Mouse (Mus musculus) heart, postnatal 0 days (tissue): ENCODE data around the gene Reep3. TPM values are rescaled to one million over a fixed set of nuclear protein-coding genes. Genes with fewer than 3 reads are reported as not detected.

Experiments used
- ATAC-seq: fragments of 200-750 bp; cut with Nextera tagmentation; 2 replicates; pipeline ENCODE4 v1.8.0; 2017; ENCODE audit warnings: low read depth, moderate number of reproducible peaks, moderate library complexity; ENCODE audit not compliant: insufficient read depth
- DNase-seq: peaks from one replicate; pipeline ENCODE4 v3.0.0-alpha.2; 2016; ENCODE audit warnings: low spot score
- H3K27ac ChIP-seq: fragments of 300-500 bp; sonication (generic); 2 replicates; pipeline ENCODE4 v1.5.1; 2014; ENCODE audit warnings: low read depth, mild to moderate bottlenecking
- H3K27me3 ChIP-seq: fragments of 300-500 bp; sonication (generic); 2 replicates; pipeline ENCODE4 v1.6.1; 2014; ENCODE audit warnings: low read length, mixed read lengths; ENCODE audit not compliant: control insufficient read depth, insufficient read depth
- H3K36me3 ChIP-seq: fragments of 300-500 bp; sonication (generic); replicated peaks from 2 replicates; pipeline ENCODE4 v1.6.1; 2014; ENCODE audit warnings: low read length, mixed read lengths; ENCODE audit not compliant: control insufficient read depth, insufficient read depth
- H3K4me1 ChIP-seq: fragments of 300-500 bp; sonication (generic); 2 replicates; pipeline ENCODE4 v1.6.1; 2014; ENCODE audit warnings: antibody characterized with exemption; ENCODE audit not compliant: control insufficient read depth, insufficient read depth
- H3K4me2 ChIP-seq: fragments of 300-500 bp; sonication (generic); 2 replicates; pipeline ENCODE4 v1.6.1; 2014; ENCODE audit warnings: low read depth, mild to moderate bottlenecking, low read length, moderate library complexity
- H3K4me3 ChIP-seq: fragments of 300-500 bp; sonication (generic); 2 replicates; pipeline ENCODE4 v1.5.1; 2014; ENCODE audit warnings: low read depth, low read length
- H3K9ac ChIP-seq: fragments of 300-500 bp; sonication (generic); replicated peaks from 2 replicates; pipeline ENCODE4 v1.6.1; 2014; ENCODE audit warnings: low read depth, low read length, mixed read lengths
- H3K9me3 ChIP-seq: fragments of 300-500 bp; sonication (generic); replicated peaks from 2 replicates; pipeline ENCODE4 v1.6.1; 2016; ENCODE audit warnings: low read length; ENCODE audit not compliant: control insufficient read depth
- CTCF ChIP-seq: IDR thresholded peaks from 2 replicates; pipeline ENCODE4 v1.5.1; 2016; ENCODE audit warnings: antibody characterized with exemption, control low read depth, low read depth
- EP300 ChIP-seq: IDR thresholded peaks from 2 replicates; pipeline ENCODE4 v1.6.1; 2016; ENCODE audit warnings: antibody characterized with exemption, low read depth
- WGBS: fragments of 180-500 bp; shearing (Covaris S2); extraction: QIAGEN DNeasy Blood & Tissue Kit; methylation state at CpG from one replicate; pipeline ENCODE4 v1.1.7; 2014; 5-methylcytosine and 5-hydroxymethylcytosine counted together
- polyA plus RNA-seq: library from polyadenylated mRNA; unstranded; fragments of >200 nt; fragmentation: Nextera tagmentation; extraction: Ambion mirVana; gene quantifications from 2 replicates; pipeline ENCODE4 v1.2.1, GENCODE M21; 2015
- total RNA-seq: library from RNA; depleted of rRNA; stranded (reverse); fragments of >200 nt; gene quantifications from 2 replicates; pipeline ENCODE4 v1.2.3, GENCODE M21; 2014; ENCODE audit warnings: low replicate concordance; rRNA removed

Gene Reep3
- total and polyA plus RNA-seq, 2 experiments from 2014 or later = 26.6 to 26.8 TPM

DNA sequence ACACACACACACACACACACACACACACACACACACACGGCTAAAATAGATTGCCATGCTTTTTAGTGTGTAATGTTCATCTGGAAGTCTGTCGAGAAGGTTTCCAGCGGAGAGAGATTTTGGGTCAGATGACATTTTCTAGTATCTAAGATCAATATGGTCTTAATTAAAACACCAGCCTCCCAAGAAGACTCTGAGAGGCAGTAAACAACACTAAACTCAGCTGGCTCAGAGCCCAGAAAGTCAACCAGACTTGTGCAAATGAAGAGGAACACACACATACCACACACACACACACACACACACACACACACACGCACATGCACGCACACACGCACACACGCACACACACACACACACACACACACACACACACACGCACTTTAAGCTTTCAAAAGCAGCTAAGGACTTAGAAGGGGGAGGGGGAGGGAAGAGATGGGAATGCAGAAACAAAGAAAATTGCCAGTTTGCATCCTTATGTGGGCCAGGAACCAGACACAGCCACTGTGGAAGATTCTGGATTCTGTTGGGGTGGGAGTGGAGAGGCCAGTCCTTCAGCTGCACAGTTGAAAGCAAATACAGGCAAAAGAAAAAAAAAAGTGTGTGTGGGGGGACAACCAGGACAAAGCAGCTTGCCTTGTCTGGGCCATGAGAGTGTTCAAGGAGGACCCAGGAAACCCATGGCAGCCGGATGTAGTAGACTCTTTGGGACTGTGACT is 130.2 kb downstream of the Reep3 start:
- H3K4me1 ChIP-seq = no peaks in the 10 kb centered on the region
- H3K27me3 ChIP-seq = no peaks in the 10 kb centered on the region
- H3K9ac ChIP-seq = no peak overlapping the region
- no peak for TF ChIP-seq CTCF
- no peak for TF ChIP-seq EP300
- no peak overlapping the region for H3K4me3 ChIP-seq
- no peak overlapping the region for H3K4me2 ChIP-seq
- no peaks in the 10 kb centered on the region for H3K36me3 ChIP-seq
- DNase-seq (no peak), ATAC-seq (no peak)
- H3K27ac ChIP-seq = no peak overlapping the region
- WGBS = 76% methylated on average over 9 of the region's 9 CpGs
- H3K9me3 ChIP-seq = 0 out of 2 replicates have a peak, but pooled peaks cover 5% of the 10 kb centered on the region

GRCm38 (mm10) chr10:66960136-66960535 is 136.6 kb downstream of the Reep3 start:
- Histone ChIP-seq H3K4me1 (no peaks in the 10 kb centered on the region), H3K4me2 (no peak overlapping the region), H3K9me3 (no peaks in the 10 kb centered on the region), H3K27ac (no peak overlapping the region), H3K9ac (no peak overlapping the region), H3K27me3 (no peaks in the 10 kb centered on the region), H3K36me3 (no peaks in the 10 kb centered on the region), H3K4me3 (no peak overlapping the region)
- TF ChIP-seq CTCF (no peak), EP300 (no peak)
- ATAC-seq = no peak
- no peak for DNase-seq
- WGBS = 83% methylated on average over 8 of the region's 8 CpGs

Other genes starting within 250 kb of the Reep3 start
- 42.4 and 55.3 TPM in 2 replicates for gene Jmjd1c, start 820 bp downstream of the Reep3 start, total RNA-seq
- gene Jmjd1c, start 820 bp downstream of the Reep3 start, polyA plus RNA-seq = 28.1 and 29.0 TPM in 2 replicates
- 11.8 and 12.5 TPM in 2 replicates for gene Nrbf2, start 188.4 kb upstream of the Reep3 start, total RNA-seq
- 24.3 and 27.4 TPM in 2 replicates for gene Nrbf2, start 188.4 kb upstream of the Reep3 start, polyA plus RNA-seq